Mouse (Mus musculus) adrenal gland (tissue): ENCODE measurements around the gene Zscan2.
"Not testable (repeated sequence)": the region's sequence is repeated elsewhere in the genome, so short reads cannot be mapped to it uniquely, and the experiment has no call there.

ENCODE experiments used
- intact Hi-C: fragments of 180-260 bp; cut with DNase I; formaldehyde crosslinking; loops from one replicate; pipeline ENCODE4 v1.15.1; 2025
- long read RNA-seq, 2 experiments: library from polyadenylated mRNA; unstranded; transcript quantifications; one replicate each; pipeline ENCODE4 v2.0.0; 2020; ENCODE audit warnings: borderline replicate concordance in 1 of 2; ENCODE audit not compliant: insufficient replicate concordance in 1 of 2

Gene Zscan2
- long read RNA-seq, experiment 1 = 0 reads
- long read RNA-seq, experiment 2, partial matches to known transcripts = 1 of 1 reads
- long read RNA-seq, experiment 2, other reads (novel, unspliced or antisense) = 0 of 1 reads

DNA sequence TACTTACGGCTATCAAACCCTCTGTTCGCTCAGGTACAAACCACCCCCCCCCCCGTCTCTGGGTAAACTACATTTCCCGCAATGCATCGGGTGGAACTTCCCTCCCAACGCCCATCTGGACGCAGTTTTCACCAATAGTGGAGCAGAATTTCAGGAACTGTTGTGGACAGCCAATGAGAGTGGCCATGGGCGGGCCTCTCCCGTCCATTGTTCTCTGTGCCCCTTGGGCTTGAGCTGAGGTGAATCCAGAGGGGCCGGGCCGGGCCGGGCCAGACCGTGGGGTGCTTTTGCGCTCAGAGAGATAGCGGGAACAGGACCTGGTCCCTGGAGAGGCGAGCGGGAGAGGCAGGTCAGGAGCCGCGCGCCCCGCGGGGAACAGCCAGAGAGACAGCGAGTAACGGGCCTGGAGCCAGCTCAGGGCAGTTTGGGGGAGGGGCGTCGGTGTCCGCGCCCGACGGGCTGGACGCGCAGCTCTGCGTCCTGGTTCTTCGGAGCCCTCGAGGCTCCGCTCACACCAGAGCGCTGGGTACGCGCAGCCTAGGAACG, at the start of gene Zscan2:
Zscan2 (plus strand) TSS at position 192 of the 546 bp plus-strand sequence.
- intact Hi-C loops = no loop called here

DNA sequence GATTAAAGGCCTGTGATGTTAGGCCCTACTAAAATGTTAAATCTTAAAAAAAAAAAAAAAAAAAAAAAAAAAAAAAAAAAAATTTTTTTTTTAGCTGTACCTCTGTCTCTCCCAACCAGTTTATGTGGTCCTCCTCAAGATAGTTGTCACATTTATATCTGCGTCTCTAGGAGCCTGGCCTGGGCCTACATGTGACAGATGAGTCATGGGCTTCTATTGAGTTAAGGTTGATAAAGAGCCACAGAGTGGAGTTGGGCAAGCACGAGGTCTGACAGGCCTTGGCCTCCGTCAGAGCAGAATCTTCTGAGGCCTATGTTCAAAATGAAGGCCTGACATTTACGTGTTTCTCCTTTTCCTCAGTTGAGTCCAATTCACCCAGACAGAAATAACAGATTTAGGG, 47.3 kb upstream of the Zscan2 start:
- intact Hi-C loops = no loop called here

- intact Hi-C loops = no loop called here
Observed at GRCm38 (mm10) chr7:80816641-80817040, 44.1 kb upstream of the Zscan2 start.

DNA sequence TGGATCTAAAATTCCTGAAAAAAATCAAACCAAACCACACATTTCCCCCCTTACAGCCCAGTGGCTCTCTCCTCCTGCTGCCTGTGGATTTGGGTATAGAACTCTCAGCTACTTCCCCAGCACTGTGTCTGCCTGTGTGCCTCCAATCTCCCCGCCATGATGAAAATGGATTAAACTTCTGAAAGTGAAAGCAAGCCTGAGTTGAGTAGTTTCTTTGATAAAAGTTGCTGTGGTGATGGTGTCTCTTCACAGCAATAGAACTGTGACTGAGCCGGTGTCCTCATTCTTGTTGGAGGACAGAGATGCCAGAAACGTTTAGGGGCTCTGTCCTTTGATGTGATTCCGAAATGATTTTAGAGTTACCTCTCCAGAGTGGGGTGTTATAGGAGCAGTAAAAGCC, 39.9 kb upstream of the Zscan2 start:
- intact Hi-C loops = no loop called here

- intact Hi-C loops = no loop called here
Observed at GRCm38 (mm10) chr7:80823267-80823666, 37.5 kb upstream of the Zscan2 start.

- intact Hi-C loops = no loop called here
Observed at GRCm38 (mm10) chr7:80823875-80824682, 36.6 kb upstream of the Zscan2 start.

GRCm38 (mm10) chr7:80825843-80826403, 34.8 kb upstream of the Zscan2 start, which contains the start of gene Iqgap1:
TSS of gene Iqgap1 (minus strand) at chr7:80825974.
- intact Hi-C loops = no loop called here

GRCm38 (mm10) chr7:80828146-80828860, 32.4 kb upstream of the Zscan2 start:
- intact Hi-C loops = no loop called here

- intact Hi-C loops = no loop called here
Observed at GRCm38 (mm10) chr7:80830193-80830803, 30.4 kb upstream of the Zscan2 start.

DNA sequence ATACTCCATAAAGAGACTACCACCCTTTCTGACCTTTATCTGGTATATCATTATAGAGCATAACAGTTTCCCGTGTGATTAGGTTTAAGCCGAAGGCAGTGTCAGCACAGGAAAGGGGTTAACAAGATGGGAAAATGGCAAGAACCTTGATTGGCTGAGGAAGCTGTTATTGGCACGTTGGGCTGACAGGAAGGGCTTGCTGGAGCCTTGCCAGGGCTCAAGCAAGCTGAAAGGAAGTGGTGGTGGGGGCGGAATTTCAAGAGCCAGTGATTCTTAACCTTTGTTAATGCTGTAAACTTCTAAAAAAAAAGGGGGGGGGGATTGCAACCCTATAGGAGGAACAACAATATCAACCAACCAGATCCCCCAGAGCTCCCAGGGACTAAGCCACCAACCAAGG, 28.5 kb upstream of the Zscan2 start:
- intact Hi-C loops = no loop called here

DNA sequence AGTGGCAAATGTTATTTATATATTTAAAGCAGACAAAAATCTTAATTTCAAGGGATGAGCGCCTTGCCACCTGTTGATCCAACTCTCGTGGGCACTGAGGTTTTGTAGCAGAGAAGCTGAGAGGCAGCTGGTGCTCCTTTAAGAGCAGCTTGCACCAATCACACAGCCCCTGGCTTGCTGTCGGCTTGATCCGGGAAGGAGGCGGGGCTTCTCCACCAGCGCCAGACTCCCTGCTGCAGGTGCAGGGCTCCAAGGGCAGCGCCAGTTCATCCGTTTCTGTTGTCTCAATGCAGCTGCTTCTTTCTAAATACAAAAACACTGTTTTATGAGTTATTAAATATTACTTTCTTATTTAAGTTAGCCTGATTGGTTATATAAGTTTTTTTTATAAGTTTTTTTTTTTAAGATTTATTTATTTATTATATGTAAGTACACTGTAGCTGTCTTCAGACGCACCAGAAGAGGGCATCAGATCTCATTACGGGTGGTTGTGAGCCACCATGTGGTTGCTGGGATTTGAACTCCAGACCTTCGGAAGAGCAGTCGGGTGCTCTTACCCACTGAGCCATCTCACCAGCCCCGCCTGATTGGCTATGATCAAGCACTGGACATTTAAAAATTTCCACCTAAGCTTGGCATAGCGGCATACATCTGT, 27.6 kb upstream of the Zscan2 start:
- intact Hi-C loops = not testable (repeated sequence)

- intact Hi-C loops = no loop called here
Observed at GRCm38 (mm10) chr7:80833651-80834532, 26.8 kb upstream of the Zscan2 start.

- intact Hi-C loops = loop anchor here (5.0 kb wide), 1 partner anchor 34 kb away; no protein-coding TSS in a partner anchor
Observed at GRCm38 (mm10) chr7:80835984-80836652, 24.6 kb upstream of the Zscan2 start.

DNA sequence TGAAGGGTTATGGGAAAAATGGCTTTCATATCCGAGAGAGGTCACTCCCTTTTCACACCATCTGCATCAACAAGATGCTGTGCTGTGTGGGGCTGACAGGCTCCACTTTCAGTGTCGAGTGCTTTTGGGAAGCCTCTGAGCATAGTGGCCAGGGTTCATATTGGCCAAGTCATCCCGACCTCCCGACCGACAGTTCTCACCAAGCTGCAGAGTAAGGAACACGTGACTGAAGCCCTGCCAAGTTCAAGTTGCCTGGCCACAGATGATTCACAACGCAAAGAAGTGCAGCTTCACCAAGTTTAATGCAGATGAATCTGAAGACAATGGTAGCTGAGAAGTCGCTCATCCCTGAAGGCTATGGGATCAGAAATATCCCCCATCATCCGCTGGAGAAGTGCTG, 23.0 kb upstream of the Zscan2 start:
- intact Hi-C loops = loop anchor here (5.0 kb wide), 1 partner anchor 35 kb away; no protein-coding TSS in a partner anchor

DNA sequence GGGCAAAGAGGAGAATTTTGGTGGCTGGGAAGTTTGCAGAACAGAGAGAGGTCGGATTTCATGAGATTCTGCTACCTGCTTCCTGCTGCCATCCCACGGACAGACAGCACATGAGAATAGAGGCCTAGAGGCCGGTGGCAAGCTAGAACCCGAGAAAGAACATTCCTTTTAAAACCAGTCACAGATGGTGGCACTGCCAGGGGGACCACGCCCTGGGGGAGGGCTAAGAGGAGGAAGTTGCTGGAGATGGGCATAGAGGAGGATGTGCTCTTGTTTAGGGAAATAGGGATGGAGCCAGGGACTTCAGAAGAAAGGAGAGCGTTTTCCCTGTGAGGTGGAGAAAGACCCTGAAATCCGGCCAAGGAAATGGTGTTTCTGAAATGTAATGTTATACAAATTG, 22.5 kb upstream of the Zscan2 start:
- intact Hi-C loops = loop anchor here (5.0 kb wide), 1 partner anchor 36 kb away; no protein-coding TSS in a partner anchor

- intact Hi-C loops = loop anchor here (5.0 kb wide), 1 partner anchor 37 kb away; no protein-coding TSS in a partner anchor
Observed at GRCm38 (mm10) chr7:80839755-80840154, 21.0 kb upstream of the Zscan2 start.

DNA sequence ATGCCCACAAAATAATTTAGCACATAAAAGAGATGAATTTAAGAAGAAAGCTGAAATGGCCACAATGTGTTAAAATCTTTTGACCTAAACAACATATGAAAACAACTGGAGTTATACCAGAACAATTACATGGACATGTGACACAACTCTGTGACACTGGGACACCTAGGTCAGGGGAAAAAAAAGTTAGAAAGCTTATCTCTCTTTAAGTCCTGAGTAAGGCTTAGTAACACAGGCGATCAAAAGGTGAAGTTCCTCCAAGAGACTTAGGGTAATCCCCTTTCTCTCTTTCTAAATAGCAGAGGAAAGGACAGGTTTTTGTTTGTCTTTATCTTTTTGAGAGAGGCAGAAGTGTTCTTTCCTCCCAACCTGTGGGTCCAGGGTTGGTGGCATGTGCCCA, 20.5 kb upstream of the Zscan2 start:
- intact Hi-C loops = no loop called here

DNA sequence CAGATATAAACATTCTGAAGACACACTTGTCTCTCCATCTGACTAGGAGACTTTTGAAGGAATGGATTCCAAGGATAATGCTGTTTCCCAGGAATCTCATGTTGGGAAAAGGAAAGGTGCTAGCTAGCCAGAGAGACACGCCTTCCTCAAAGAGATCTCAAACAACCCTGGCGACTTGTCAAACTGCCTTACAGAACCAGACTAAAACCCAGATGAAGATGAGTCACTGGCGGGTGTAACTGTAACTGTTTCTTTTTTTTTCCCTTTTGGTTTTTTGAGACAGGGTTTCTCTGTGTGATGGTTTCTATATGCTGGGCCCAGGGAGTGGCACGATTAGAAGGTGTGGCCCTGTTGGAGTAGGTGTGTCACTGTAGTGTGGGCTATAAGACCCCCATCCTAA, 19.8 kb upstream of the Zscan2 start:
- intact Hi-C loops = no loop called here

GRCm38 (mm10) chr7:80842132-80842531, 18.6 kb upstream of the Zscan2 start:
- intact Hi-C loops = no loop called here
